Mouse (Mus musculus): ENCODE results near the gene Ttn. TPM values are rescaled to one million over a fixed set of nuclear protein-coding genes. Genes with fewer than 3 reads are reported as not detected.

The Ttn gene
- polyA plus RNA-seq, 1 experiment from 2014 or later = 608 TPM

DNA sequence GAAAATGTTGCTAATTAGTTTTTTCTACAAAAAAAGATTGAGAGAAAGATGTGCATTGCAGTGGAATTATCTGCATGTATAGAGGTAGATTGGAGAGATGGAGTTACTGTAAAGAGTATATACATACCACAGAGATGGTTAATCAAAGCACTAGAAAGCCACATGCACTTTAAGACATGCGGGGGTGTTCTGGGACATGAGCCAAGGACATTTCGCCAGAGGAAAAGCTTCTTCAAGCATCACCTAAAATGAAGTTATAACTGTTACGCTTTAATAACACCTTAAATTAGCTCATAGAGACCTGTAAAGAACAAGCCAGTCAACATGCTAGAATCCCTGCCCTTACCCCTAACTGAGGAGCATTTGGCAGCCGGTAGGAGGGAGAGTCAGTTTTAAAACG, 315.1 kb downstream of the Ttn start:
- Histone ChIP-seq H3K4me3 (ENCODE audit: low read depth, low read length) (no peak overlapping the region), H3K4me2 (no peak overlapping the region), H3K36me3 (ENCODE audit: control insufficient read depth, insufficient read depth, low read length) (0 out of 2 replicates have a peak, but pooled peaks cover 2% of the 10 kb centered on the region), H3K9me3 (replicated peaks; ENCODE audit: control insufficient read depth, low read length) (no peaks in the 10 kb centered on the region), H3K27me3 (ENCODE audit: control insufficient read depth, insufficient read depth, low read length) (no peaks in the 10 kb centered on the region), H3K27ac (ENCODE audit: low read depth, low read length) (no peak overlapping the region), H3K9ac (ENCODE audit: low read depth, low read length) (no peak overlapping the region), H3K4me1 (ENCODE audit: control insufficient read depth, insufficient read depth, low read length) (no peaks in the 10 kb centered on the region)
- WGBS (ENCODE audit: insufficient replicate concordance) = 74% methylated on average over 5 of the region's 5 CpGs
- ATAC-seq (replicated peaks; ENCODE audit: insufficient number of reproducible peaks, low FRiP score, low TSS enrichment) = no peak

DNA sequence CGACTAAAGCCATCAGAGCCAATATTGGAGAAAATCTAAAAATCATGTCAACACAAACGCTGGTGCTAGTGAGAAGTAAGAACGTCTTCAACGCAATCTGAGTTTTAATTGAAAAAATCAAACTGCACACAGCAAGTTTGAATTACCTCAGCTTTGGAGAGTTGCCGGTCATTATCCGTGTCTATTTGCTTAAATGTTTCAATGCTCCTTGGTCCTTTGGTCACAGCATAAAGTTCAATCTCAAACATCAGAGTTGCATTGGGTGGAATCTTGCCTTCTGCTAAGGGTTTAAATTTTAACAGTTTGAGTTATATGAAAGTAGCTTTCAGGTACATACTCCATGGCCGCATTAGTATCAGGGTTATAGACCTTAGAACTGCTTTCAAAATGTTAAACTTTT, 316.8 kb downstream of the Ttn start:
- H3K27ac ChIP-seq (ENCODE audit: low read depth, low read length) = no peak overlapping the region
- no peak for ATAC-seq (replicated peaks; ENCODE audit: insufficient number of reproducible peaks, low FRiP score, low TSS enrichment)
- H3K4me3 ChIP-seq (ENCODE audit: low read depth, low read length) = no peak overlapping the region
- H3K4me1 ChIP-seq (ENCODE audit: control insufficient read depth, insufficient read depth, low read length) = no peaks in the 10 kb centered on the region
- no peak overlapping the region for H3K9ac ChIP-seq (ENCODE audit: low read depth, low read length)
- no peaks in the 10 kb centered on the region for H3K9me3 ChIP-seq (replicated peaks; ENCODE audit: control insufficient read depth, low read length)
- no peak overlapping the region for H3K4me2 ChIP-seq
- WGBS (ENCODE audit: insufficient replicate concordance) = 92% methylated on average over 7 of the region's 7 CpGs
- 0 out of 2 replicates have a peak, but pooled peaks cover 2% of the 10 kb centered on the region for H3K36me3 ChIP-seq (ENCODE audit: control insufficient read depth, insufficient read depth, low read length)
- H3K27me3 ChIP-seq (ENCODE audit: control insufficient read depth, insufficient read depth, low read length) = no peaks in the 10 kb centered on the region

DNA sequence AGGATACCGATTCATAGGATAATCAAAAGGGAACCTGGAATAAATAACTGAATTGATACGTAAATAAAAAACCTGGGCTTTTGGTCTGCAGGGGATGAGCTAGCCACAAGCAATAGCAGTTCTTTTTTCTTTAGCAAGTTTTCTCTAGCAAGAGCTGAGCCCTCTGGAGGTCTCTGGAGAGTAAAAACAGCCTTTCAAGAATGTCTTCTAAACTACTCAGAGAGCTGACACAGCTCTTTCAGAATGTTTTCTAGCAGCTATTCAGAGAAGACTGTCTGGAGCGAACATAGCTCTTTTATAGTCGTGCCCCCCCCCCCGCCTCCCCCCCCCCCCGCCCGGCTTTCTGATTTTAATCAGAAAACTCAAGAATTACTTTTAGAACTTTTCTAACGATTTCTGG, 322.9 kb downstream of the Ttn start:
- 55% methylated on average over 5 of the region's 8 CpGs for WGBS (ENCODE audit: insufficient replicate concordance)
- H3K27me3 ChIP-seq (ENCODE audit: control insufficient read depth, insufficient read depth, low read length) = no peaks in the 10 kb centered on the region
- no peaks in the 10 kb centered on the region for H3K4me1 ChIP-seq (ENCODE audit: control insufficient read depth, insufficient read depth, low read length)
- H3K36me3 ChIP-seq (ENCODE audit: control insufficient read depth, insufficient read depth, low read length) = 0 out of 2 replicates have a peak, but pooled peaks cover 2% of the 10 kb centered on the region
- H3K9me3 ChIP-seq (replicated peaks; ENCODE audit: control insufficient read depth, low read length) = no peaks in the 10 kb centered on the region
- no peak overlapping the region for H3K9ac ChIP-seq (ENCODE audit: low read depth, low read length)
- no peak for ATAC-seq (replicated peaks; ENCODE audit: insufficient number of reproducible peaks, low FRiP score, low TSS enrichment)
- H3K4me3 ChIP-seq (ENCODE audit: low read depth, low read length) = no peak overlapping the region
- no peak overlapping the region for H3K27ac ChIP-seq (ENCODE audit: low read depth, low read length)
- no peak overlapping the region for H3K4me2 ChIP-seq

DNA sequence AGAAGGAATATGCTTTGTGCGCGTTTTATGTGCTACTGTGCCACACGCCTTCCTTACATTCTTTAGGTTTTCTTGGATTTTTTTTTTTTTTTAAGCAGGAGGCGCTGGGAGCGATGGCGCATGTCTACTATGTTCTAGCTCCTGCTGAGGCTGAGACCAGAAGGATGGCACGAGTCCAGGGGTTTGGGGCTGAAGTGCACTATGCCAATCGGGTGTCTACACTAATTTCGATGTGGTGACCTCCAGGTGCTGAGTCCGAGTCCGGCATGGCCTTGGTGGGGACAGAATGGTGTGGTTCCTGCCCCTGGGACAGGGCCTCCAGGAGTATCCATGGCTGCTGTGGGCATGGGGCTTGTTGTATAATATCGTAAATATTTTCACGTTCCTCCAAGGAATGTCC, 323.8 kb downstream of the Ttn start:
- no peaks in the 10 kb centered on the region for H3K9me3 ChIP-seq (replicated peaks; ENCODE audit: control insufficient read depth, low read length)
- H3K4me2 ChIP-seq = no peak overlapping the region
- no peak overlapping the region for H3K9ac ChIP-seq (ENCODE audit: low read depth, low read length)

DNA sequence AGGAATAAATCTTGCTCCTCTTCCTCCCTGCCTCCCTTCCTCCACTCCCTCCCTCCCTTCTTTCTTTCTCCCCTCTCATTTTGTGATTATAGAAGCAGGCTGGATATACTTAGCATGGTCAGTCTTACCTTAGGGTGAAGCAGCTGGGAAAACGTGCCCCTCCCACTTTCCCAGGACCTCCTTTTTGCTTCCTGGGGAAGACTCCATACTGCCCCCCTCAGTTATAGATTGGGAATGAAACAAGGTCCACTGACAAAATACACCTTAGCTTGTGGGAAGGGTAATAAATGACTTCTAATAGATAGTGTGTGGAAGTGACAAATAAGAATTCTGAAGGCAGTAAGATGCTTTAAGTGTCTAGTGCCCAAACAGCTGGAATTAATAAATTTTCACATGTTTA, 326.4 kb downstream of the Ttn start:
- no peak overlapping the region for H3K9ac ChIP-seq (ENCODE audit: low read depth, low read length)
- no peak overlapping the region for H3K27ac ChIP-seq (ENCODE audit: low read depth, low read length)
- no peak for ATAC-seq (replicated peaks; ENCODE audit: insufficient number of reproducible peaks, low FRiP score, low TSS enrichment)
- H3K4me2 ChIP-seq = no peak overlapping the region
- no peaks in the 10 kb centered on the region for H3K9me3 ChIP-seq (replicated peaks; ENCODE audit: control insufficient read depth, low read length)
- H3K4me1 ChIP-seq (ENCODE audit: control insufficient read depth, insufficient read depth, low read length) = no peaks in the 10 kb centered on the region
- WGBS (ENCODE audit: insufficient replicate concordance) = 6% methylated on average over 1 of the region's 1 CpGs
- no peaks in the 10 kb centered on the region for H3K27me3 ChIP-seq (ENCODE audit: control insufficient read depth, insufficient read depth, low read length)
- no peak overlapping the region for H3K4me3 ChIP-seq (ENCODE audit: low read depth, low read length)
- H3K36me3 ChIP-seq (ENCODE audit: control insufficient read depth, insufficient read depth, low read length) = no peaks in the 10 kb centered on the region

More for the DNA sequence above, 323.8 kb downstream of the Ttn start:
- H3K4me1 ChIP-seq (ENCODE audit: control insufficient read depth, insufficient read depth, low read length) = no peaks in the 10 kb centered on the region
- WGBS (ENCODE audit: insufficient replicate concordance) = 78% methylated on average over 13 of the region's 13 CpGs
- H3K36me3 ChIP-seq (ENCODE audit: control insufficient read depth, insufficient read depth, low read length) = 0 out of 2 replicates have a peak, but pooled peaks cover 2% of the 10 kb centered on the region
- H3K4me3 ChIP-seq (ENCODE audit: low read depth, low read length) = no peak overlapping the region
- no peak for ATAC-seq (replicated peaks; ENCODE audit: insufficient number of reproducible peaks, low FRiP score, low TSS enrichment)
- H3K27me3 ChIP-seq (ENCODE audit: control insufficient read depth, insufficient read depth, low read length) = no peaks in the 10 kb centered on the region
- no peak overlapping the region for H3K27ac ChIP-seq (ENCODE audit: low read depth, low read length)

DNA sequence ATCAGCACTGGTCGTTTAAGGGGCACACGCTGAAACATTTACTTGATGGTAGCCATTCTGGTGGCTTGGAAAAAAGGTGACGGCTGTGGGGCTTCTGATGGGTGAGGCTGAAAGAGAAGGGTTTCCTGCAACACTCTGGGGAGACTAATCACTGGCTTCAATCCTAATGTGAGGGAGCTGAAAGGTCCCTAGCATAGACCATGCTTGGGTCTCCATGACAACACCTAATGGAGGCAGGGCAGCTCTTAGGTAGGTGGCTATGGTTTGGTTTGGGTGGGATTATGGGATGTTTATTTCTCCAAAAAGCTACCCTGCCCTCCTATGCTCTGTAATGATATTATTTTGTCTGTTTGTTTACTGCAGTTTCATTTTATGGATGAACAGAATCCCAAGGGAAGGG, 326.9 kb downstream of the Ttn start:
- Histone ChIP-seq H3K4me2 (no peak overlapping the region), H3K9ac (ENCODE audit: low read depth, low read length) (no peak overlapping the region), H3K27me3 (ENCODE audit: control insufficient read depth, insufficient read depth, low read length) (no peaks in the 10 kb centered on the region), H3K27ac (ENCODE audit: low read depth, low read length) (no peak overlapping the region), H3K9me3 (replicated peaks; ENCODE audit: control insufficient read depth, low read length) (no peaks in the 10 kb centered on the region), H3K4me3 (ENCODE audit: low read depth, low read length) (no peak overlapping the region), H3K36me3 (ENCODE audit: control insufficient read depth, insufficient read depth, low read length) (no peaks in the 10 kb centered on the region), H3K4me1 (ENCODE audit: control insufficient read depth, insufficient read depth, low read length) (no peaks in the 10 kb centered on the region)
- no peak for ATAC-seq (replicated peaks; ENCODE audit: insufficient number of reproducible peaks, low FRiP score, low TSS enrichment)
- 77% methylated on average over 3 of the region's 3 CpGs for WGBS (ENCODE audit: insufficient replicate concordance)

DNA sequence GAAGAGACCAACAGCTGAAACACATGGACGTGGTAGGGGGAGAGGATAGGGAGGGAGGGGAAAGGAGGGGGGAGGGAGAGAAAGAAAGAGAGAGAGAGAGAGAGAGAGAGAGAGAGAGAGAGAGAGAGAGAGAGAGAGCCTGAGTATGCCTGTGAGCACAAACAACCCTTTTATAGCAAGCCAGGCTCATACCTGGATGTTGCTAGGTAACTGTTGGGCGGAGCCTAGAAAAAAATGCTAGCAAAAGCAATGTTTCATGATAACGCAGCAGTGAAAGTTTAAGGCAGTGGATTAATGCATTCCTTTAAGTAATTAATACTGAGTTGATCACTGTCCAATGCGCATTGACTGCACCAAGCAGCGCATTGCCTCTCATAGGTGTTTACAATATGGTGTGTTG, 327.7 kb downstream of the Ttn start:
- Histone ChIP-seq H3K36me3 (ENCODE audit: control insufficient read depth, insufficient read depth, low read length) (no peaks in the 10 kb centered on the region), H3K27ac (ENCODE audit: low read depth, low read length) (no peak overlapping the region), H3K4me1 (ENCODE audit: control insufficient read depth, insufficient read depth, low read length) (no peaks in the 10 kb centered on the region), H3K4me2 (no peak overlapping the region), H3K27me3 (ENCODE audit: control insufficient read depth, insufficient read depth, low read length) (no peaks in the 10 kb centered on the region), H3K4me3 (ENCODE audit: low read depth, low read length) (no peak overlapping the region), H3K9ac (ENCODE audit: low read depth, low read length) (no peak overlapping the region), H3K9me3 (replicated peaks; ENCODE audit: control insufficient read depth, low read length) (no peaks in the 10 kb centered on the region)
- 80% methylated on average over 5 of the region's 5 CpGs for WGBS (ENCODE audit: insufficient replicate concordance)
- ATAC-seq (replicated peaks; ENCODE audit: insufficient number of reproducible peaks, low FRiP score, low TSS enrichment) = no peak

Other genes starting within 250 kb of the Ttn start
- 163 and 234 TPM in 2 replicates for gene Ccdc141, start 188.1 kb upstream of the Ttn start, polyA plus RNA-seq (2014; fragmentation: Nextera tagmentation; extraction: Ambion mirVana)

Measured in heart, embryonic 11.5 days (tissue).